Mouse (Mus musculus): ENCODE measurements around the gene Ctnnbl1.

Gene Ctnnbl1

GRCm38 (mm10) chr2:157824249-157824648 is 87.0 kb downstream of the Ctnnbl1 start:
- no peak for DNase-seq

GRCm38 (mm10) chr2:157830101-157830500 is 92.9 kb downstream of the Ctnnbl1 start:
- DNase-seq, result no peak

- DNase-seq, result no peak
These were observed 93.6 kb downstream of the Ctnnbl1 start for GRCm38 (mm10) chr2:157830620-157831354.

- no peak for DNase-seq
These were observed 99.8 kb downstream of the Ctnnbl1 start for GRCm38 (mm10) chr2:157837050-157837449.

- DNase-seq, result no peak
These were observed 101.2 kb downstream of the Ctnnbl1 start for GRCm38 (mm10) chr2:157838206-157838923.

GRCm38 (mm10) chr2:157840641-157841078 is 103.5 kb downstream of the Ctnnbl1 start:
- no peak for DNase-seq

- DNase-seq, result no peak
These were observed 103.9 kb downstream of the Ctnnbl1 start for GRCm38 (mm10) chr2:157841121-157841520.

GRCm38 (mm10) chr2:157844746-157845145 is 107.5 kb downstream of the Ctnnbl1 start:
- no peak for DNase-seq

- DNase-seq, result no peak
These were observed 108.6 kb downstream of the Ctnnbl1 start for GRCm38 (mm10) chr2:157845831-157846230.

GRCm38 (mm10) chr2:157853135-157853534 is 115.9 kb downstream of the Ctnnbl1 start:
- no peak for DNase-seq

GRCm38 (mm10) chr2:157855814-157856213 is 118.6 kb downstream of the Ctnnbl1 start:
- DNase-seq, result no peak

GRCm38 (mm10) chr2:157857496-157857895 is 120.3 kb downstream of the Ctnnbl1 start:
- no peak for DNase-seq

- DNase-seq, result no peak
These were observed 121.1 kb downstream of the Ctnnbl1 start for GRCm38 (mm10) chr2:157858317-157858716.

GRCm38 (mm10) chr2:157859046-157859701 is 122.0 kb downstream of the Ctnnbl1 start:
- peak; percentile 95 for DNase-seq

- no peak for DNase-seq
These were observed 124.2 kb downstream of the Ctnnbl1 start for GRCm38 (mm10) chr2:157861273-157861944.

- no peak for DNase-seq
These were observed 125.1 kb downstream of the Ctnnbl1 start for GRCm38 (mm10) chr2:157862306-157862705.

- DNase-seq, result no peak
These were observed 129.9 kb downstream of the Ctnnbl1 start for GRCm38 (mm10) chr2:157867126-157867525.

- no peak for DNase-seq
These were observed 133.0 kb downstream of the Ctnnbl1 start for GRCm38 (mm10) chr2:157870247-157870646.

- DNase-seq, result peak; percentile 31
These were observed 136.0 kb downstream of the Ctnnbl1 start for GRCm38 (mm10) chr2:157873223-157873622.

GRCm38 (mm10) chr2:157873691-157874090 is 136.5 kb downstream of the Ctnnbl1 start:
- no peak for DNase-seq

GRCm38 (mm10) chr2:157875111-157875510 is 137.9 kb downstream of the Ctnnbl1 start:
- no peak for DNase-seq

- no peak for DNase-seq
These were observed 140.2 kb downstream of the Ctnnbl1 start for GRCm38 (mm10) chr2:157877394-157877793.

GRCm38 (mm10) chr2:157877967-157878366 is 140.8 kb downstream of the Ctnnbl1 start:
- no peak for DNase-seq

Measured in cerebellum, adult 9-10 months (tissue).